Comparison of ENCODE assay signal across 17 mouse cellular contexts in the genomic region with DNA sequence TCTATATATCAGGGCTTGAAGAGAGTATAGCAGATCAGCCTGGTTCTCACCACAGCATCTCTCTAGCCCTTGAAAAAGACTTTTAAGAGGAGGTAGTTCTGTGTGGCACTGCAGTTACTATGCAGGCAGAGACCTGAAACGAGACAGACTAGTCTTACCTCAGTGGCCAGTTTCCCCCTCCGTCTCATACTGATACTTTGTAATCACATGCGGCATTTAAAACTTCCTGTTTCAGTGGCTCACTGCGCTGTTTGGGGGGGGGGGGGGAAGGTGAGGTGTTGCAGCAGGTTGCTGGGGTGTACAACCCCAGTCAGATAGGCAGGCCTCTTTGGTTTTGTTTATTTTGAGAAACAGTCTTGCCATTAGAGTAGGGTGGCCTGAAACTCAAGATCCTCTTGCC. TPM values are rescaled to one million over a fixed set of nuclear protein-coding genes. Genes with fewer than 3 reads are reported as not detected.
DNase-seq lines count a peak whose midpoint lies in the region; ATAC-seq and TF ChIP-seq lines count a peak whose summit lies in the region.
"Had no signal": no experiment of that assay in that cellular context is flagged by ENCODE, and none has a peak within 500 bp of the region (broad histone marks: within the 10 kb centered on the region; RNA-seq: fewer than 3 reads in every experiment).

No protein-coding gene starts in this region.

- 55% methylated on average over 3 of the region's 4 CpGs for WGBS in lung, postnatal 0 days
- 93% methylated on average over 4 of the region's 4 CpGs for WGBS in cerebellum, adult 2 months

- H3K9ac ChIP-seq in lung, postnatal 0 days (replicated peaks; ENCODE audit: low read depth), result no peak overlapping the region
- no peak overlapping the region for H3K9ac ChIP-seq in CH12.LX (ENCODE audit: insufficient read depth, low read depth)
- H3K9ac ChIP-seq: forebrain, embryonic 13.5 days; heart, embryonic 15.5 days; hindbrain, embryonic 12.5 days; limb, embryonic 12.5 days had no signal

- no peaks in the 10 kb centered on the region; the same call in 1 of the 2 replicates for H3K79me2 ChIP-seq in CH12.LX (replicated peaks; ENCODE audit: control insufficient read depth, extremely low read depth, insufficient read depth, poor library complexity, severe bottlenecking)

- in situ Hi-C loops in CH12.LX (cut with MboI; ENCODE audit: low pct_ligation_motif_present, low pct_unique_long_range_greater_than_20kb, low sequenced_read_pairs), result no loop called here

- no peaks in the 10 kb centered on the region for H3K4me1 ChIP-seq in lung, postnatal 0 days (ENCODE audit: insufficient read depth, low read depth, low read length)
- peaks cover 8 to 16% of the 10 kb centered on the region in 2 experiments; a peak in 3 of 4 replicates for H3K4me1 ChIP-seq in CH12.LX (ENCODE audit: control insufficient read depth in 1 of 2, insufficient read depth in 2 of 2)
- H3K4me1 ChIP-seq in cerebellum, adult 2 months (ENCODE audit: control insufficient read depth, insufficient read depth, low read length), result no peaks in the 10 kb centered on the region; the same call in 1 of the 2 replicates
- H3K4me1 ChIP-seq: forebrain, embryonic 13.5 days; heart, embryonic 15.5 days; hindbrain, embryonic 12.5 days; limb, embryonic 12.5 days had no signal

- ATAC-seq in lung, postnatal 0 days, result no peak
- peak; percentile 95 for ATAC-seq in inflammation-experienced regulatory T-cells, adult 6 months
- ATAC-seq: forebrain, embryonic 13.5 days; midbrain, embryonic 16.5 days had no signal

- no peak for TF ChIP-seq RAD21 in CH12.LX (IDR thresholded peaks at IDR 0.05; ENCODE audit: low read depth, low read length)

- H3K4me2 ChIP-seq in lung, postnatal 0 days (replicated peaks; ENCODE audit: low read depth, low read length), result no peak overlapping the region
- H3K4me2 ChIP-seq in CH12.LX (ENCODE audit: insufficient read depth, low read depth, poor library complexity, severe bottlenecking), result no peak overlapping the region
- H3K4me2 ChIP-seq: forebrain, embryonic 13.5 days; heart, embryonic 15.5 days; hindbrain, embryonic 12.5 days; limb, embryonic 12.5 days had no signal

- peak; percentile 43 for DNase-seq in lung, postnatal 36 days
- DNase-seq in lung, postnatal 0 days (ENCODE audit: low spot score), result no peak
- DNase-seq in CH12.LX (ENCODE audit: extremely low read depth), result peak; percentile 89
- peak; percentile 92 for DNase-seq in splenic B cell, adult 2 months (ENCODE audit: low read depth, low spot score)
- DNase-seq in cerebellum, adult 2 months, result no peak
- no peak for DNase-seq in frontal cortex, postnatal 25 days (ENCODE audit: low spot score in 2 of 2)
- DNase-seq in heart, adult 8-10 months (ENCODE audit: low spot score), result no peak
- DNase-seq: adrenal gland, postnatal 10 days; gastrocnemius, postnatal 25 days; kidney, adult 8-10 months; right cerebral cortex, adult 18-20 months had no signal

- dilution Hi-C loops in CH12.LX (cut with MboI; ENCODE audit: extremely low pct_ligation_motif_present, extremely low pct_unique_long_range_greater_than_20kb, low sequenced_read_pairs), result no loop called here

- no peak for TF ChIP-seq CTCF in lung, postnatal 0 days (IDR thresholded peaks at IDR 0.05)
- no peak for TF ChIP-seq CTCF in CH12.LX (conservative IDR thresholded peaks at IDR 0.05 in 1 of 2, IDR thresholded peaks at IDR 0.05 in 1 of 2; ENCODE audit: low read depth in 2 of 2, low read length in 2 of 2)
- no peak for TF ChIP-seq CTCF in cerebellum, adult 2 months (IDR thresholded peaks at IDR 0.05; ENCODE audit: borderline replicate concordance, insufficient read depth, low read depth, low read length)

- no peaks in the 10 kb centered on the region for H3K27me3 ChIP-seq in lung, postnatal 0 days (replicated peaks; ENCODE audit: insufficient read depth, low read length)
- no peaks in the 10 kb centered on the region for H3K27me3 ChIP-seq in CH12.LX (replicated peaks)
- H3K27me3 ChIP-seq in splenic B cell, adult 2 months (ENCODE audit: control insufficient read depth, insufficient read depth, low read length, poor library complexity, severe bottlenecking), result no peaks in the 10 kb centered on the region
- H3K27me3 ChIP-seq in cerebellum, adult 2 months (ENCODE audit: control insufficient read depth, insufficient read depth, low read length), result no peaks in the 10 kb centered on the region
- H3K27me3 ChIP-seq: forebrain, embryonic 13.5 days; heart, embryonic 15.5 days; hindbrain, embryonic 12.5 days; limb, embryonic 12.5 days had no signal

- no peak for TF ChIP-seq POLR2A in CH12.LX (IDR thresholded peaks at IDR 0.05; ENCODE audit: low read depth, low read length)
- TF ChIP-seq POLR2A in cerebellum, adult 2 months (IDR thresholded peaks at IDR 0.05; ENCODE audit: borderline replicate concordance, insufficient read depth, low read length), result no peak

- H3K4me3 ChIP-seq in lung, postnatal 0 days (ENCODE audit: low read depth, low read length), result no peak overlapping the region
- no peak overlapping the region for H3K4me3 ChIP-seq in CH12.LX (replicated peaks in 1 of 3; ENCODE audit: low read depth in 2 of 3, low read length in 2 of 3, poor library complexity in 1 of 3)
- H3K4me3 ChIP-seq in cerebellum, adult 2 months (replicated peaks; ENCODE audit: insufficient read depth, low read depth, low read length), result no peak overlapping the region
- H3K4me3 ChIP-seq: forebrain, embryonic 13.5 days; heart, embryonic 15.5 days; hindbrain, embryonic 12.5 days; limb, embryonic 12.5 days had no signal

- no peak overlapping the region for H3K27ac ChIP-seq in lung, postnatal 0 days (ENCODE audit: low read length)
- H3K27ac ChIP-seq in CH12.LX (ENCODE audit: insufficient read depth, low read depth), result no peak overlapping the region
- no peak overlapping the region for H3K27ac ChIP-seq in cerebellum, adult 2 months (ENCODE audit: insufficient read depth, low read length)
- H3K27ac ChIP-seq: forebrain, embryonic 13.5 days; heart, embryonic 15.5 days; hindbrain, embryonic 12.5 days; limb, embryonic 12.5 days had no signal

- H3K9me3 ChIP-seq in lung, postnatal 0 days (ENCODE audit: low read length), result no peaks in the 10 kb centered on the region
- H3K9me3 ChIP-seq in CH12.LX (replicated peaks; ENCODE audit: low read length), result no peaks in the 10 kb centered on the region
- H3K9me3 ChIP-seq: forebrain, embryonic 13.5 days; heart, embryonic 15.5 days; hindbrain, embryonic 12.5 days; limb, embryonic 12.5 days had no signal

- TF ChIP-seq EP300 in lung, postnatal 0 days (IDR thresholded peaks at IDR 0.05), result no peak
- peak; percentile 77 for TF ChIP-seq EP300 in CH12.LX (IDR thresholded peaks at IDR 0.05; ENCODE audit: low read length)

- H3K36me3 ChIP-seq in lung, postnatal 0 days (ENCODE audit: insufficient read depth, low read length), result no peaks in the 10 kb centered on the region
- H3K36me3 ChIP-seq in CH12.LX (replicated peaks in 1 of 2; ENCODE audit: control insufficient read depth in 1 of 2, insufficient read depth in 1 of 2, low read length in 1 of 2), result no peaks in the 10 kb centered on the region
- 0 out of 2 replicates have a peak, but pooled peaks cover 2% of the 10 kb centered on the region for H3K36me3 ChIP-seq in splenic B cell, adult 2 months (ENCODE audit: control insufficient read depth, insufficient read depth, low read length, poor library complexity, severe bottlenecking)
- H3K36me3 ChIP-seq: heart, embryonic 15.5 days; limb, embryonic 12.5 days had no signal

TF ChIP-seq in CH12.LX, 34 proteins besides CTCF, POLR2A, EP300 and RAD21:
- no peak; the same call in 1 of the 2 replicates for TF ChIP-seq ETS1 (conservative IDR thresholded peaks at IDR 0.05; ENCODE audit: low read depth, low read length)
- TF ChIP-seq NRF1 (IDR thresholded peaks at IDR 0.05; ENCODE audit: low read depth, low read length), result no peak
- no peak for TF ChIP-seq MAX (IDR thresholded peaks at IDR 0.05; ENCODE audit: low read length)
- TF ChIP-seq USF1 (IDR thresholded peaks at IDR 0.05; ENCODE audit: low read depth, low read length), result no peak
- TF ChIP-seq KAT2A (IDR thresholded peaks at IDR 0.05; ENCODE audit: insufficient replicate concordance, low read length), result no peak
- no peak for TF ChIP-seq NELFE (IDR thresholded peaks at IDR 0.05; ENCODE audit: low read depth, low read length)
- no peak for TF ChIP-seq CHD1 (IDR thresholded peaks at IDR 0.05; ENCODE audit: low read depth, low read length)
- peak; percentile 94 for TF ChIP-seq BHLHE40 (IDR thresholded peaks at IDR 0.05; ENCODE audit: low read depth, low read length)
- no peak for TF ChIP-seq ZMIZ1 (IDR thresholded peaks at IDR 0.05; ENCODE audit: low read depth, low read length)
- TF ChIP-seq CHD2 (IDR thresholded peaks at IDR 0.05; ENCODE audit: low read length), result no peak
- TF ChIP-seq MEF2A (IDR thresholded peaks at IDR 0.05; ENCODE audit: borderline replicate concordance, low read depth, low read length), result peak; percentile 24; the same call in 1 of the 2 replicates
- peak; percentile 42; the same call in 1 of the 2 replicates for TF ChIP-seq ELF1 (IDR thresholded peaks at IDR 0.05; ENCODE audit: low read depth, low read length)
- TF ChIP-seq PAX5 (IDR thresholded peaks at IDR 0.05; ENCODE audit: low read length), result no peak
- no peak for TF ChIP-seq GABPA (IDR thresholded peaks at IDR 0.05; ENCODE audit: insufficient replicate concordance, low read depth, low read length)
- TF ChIP-seq MYC (IDR thresholded peaks at IDR 0.05; ENCODE audit: low read depth, low read length), result no peak
- no peak for TF ChIP-seq MXI1 (IDR thresholded peaks at IDR 0.05; ENCODE audit: low read depth, low read length)
- TF ChIP-seq MAFK (IDR thresholded peaks at IDR 0.05; ENCODE audit: insufficient replicate concordance, low read length), result no peak
- peak; percentile 64 for TF ChIP-seq JUN (IDR thresholded peaks at IDR 0.05; ENCODE audit: insufficient read depth, low read depth, low read length)
- TF ChIP-seq HCFC1 (IDR thresholded peaks at IDR 0.05; ENCODE audit: low read depth, low read length), result no peak
- no peak for TF ChIP-seq TBP (conservative IDR thresholded peaks at IDR 0.05; ENCODE audit: low read depth, low read length)
- TF ChIP-seq ZC3H11A (IDR thresholded peaks at IDR 0.05; ENCODE audit: low read depth, low read length), result no peak
- TF ChIP-seq IRF4 (IDR thresholded peaks at IDR 0.05; ENCODE audit: low read depth, low read length), result peak; percentile 91
- TF ChIP-seq MAZ (IDR thresholded peaks at IDR 0.05; ENCODE audit: low read depth, low read length), result 0 out of 2 replicates have a peak, but pooled peaks have one; percentile 63

RNA-seq across cellular contexts. Expression of a gene that starts 22.0 kb away (rescaled TPM):
- 10.6 and 10.7 TPM in 2 replicates for polyA plus RNA-seq in lung, postnatal 0 days (2015; fragmentation: Nextera tagmentation; extraction: Ambion mirVana)
- total RNA-seq in CH12.LX (2012; rRNA removed) (3.5 and 4.0 TPM in 2 replicates), CH12.LX (2014; rRNA removed) (5.5 and 7.3 TPM in 2 replicates)
- 5.7 and 6.2 TPM in 2 replicates for polyA plus RNA-seq in CH12.LX (2012; ENCODE audit: insufficient read length, low read depth)
- 10 to 100 TPM; 25.9 to 56.5 (median 44.2) TPM for polyA plus RNA-seq in inflammation-experienced regulatory T-cells, adult 6 months (2017; shearing (Covaris generic))
- 101 and 104 TPM in 2 replicates for polyA plus RNA-seq in cerebellum, adult 2 months (2012; rRNA removed)
- 1 to 10 TPM; 4.0 to 6.2 (median 4.8) TPM for total RNA-seq in heart, adult 8-10 months (2022)

Comparison
In these comparisons a context has a peak if more than half of its experiments do, and no peak if none do; other contexts are left out.
1. DNase-seq: peak in lung, postnatal 36 days (single experiment), CH12.LX (single experiment) and splenic B cell, adult 2 months (single experiment); none in lung, postnatal 0 days (single experiment), cerebellum, adult 2 months (0 of 2), frontal cortex, postnatal 25 days (0 of 2) and heart, adult 8-10 months (single experiment).